In the genomic region with DNA sequence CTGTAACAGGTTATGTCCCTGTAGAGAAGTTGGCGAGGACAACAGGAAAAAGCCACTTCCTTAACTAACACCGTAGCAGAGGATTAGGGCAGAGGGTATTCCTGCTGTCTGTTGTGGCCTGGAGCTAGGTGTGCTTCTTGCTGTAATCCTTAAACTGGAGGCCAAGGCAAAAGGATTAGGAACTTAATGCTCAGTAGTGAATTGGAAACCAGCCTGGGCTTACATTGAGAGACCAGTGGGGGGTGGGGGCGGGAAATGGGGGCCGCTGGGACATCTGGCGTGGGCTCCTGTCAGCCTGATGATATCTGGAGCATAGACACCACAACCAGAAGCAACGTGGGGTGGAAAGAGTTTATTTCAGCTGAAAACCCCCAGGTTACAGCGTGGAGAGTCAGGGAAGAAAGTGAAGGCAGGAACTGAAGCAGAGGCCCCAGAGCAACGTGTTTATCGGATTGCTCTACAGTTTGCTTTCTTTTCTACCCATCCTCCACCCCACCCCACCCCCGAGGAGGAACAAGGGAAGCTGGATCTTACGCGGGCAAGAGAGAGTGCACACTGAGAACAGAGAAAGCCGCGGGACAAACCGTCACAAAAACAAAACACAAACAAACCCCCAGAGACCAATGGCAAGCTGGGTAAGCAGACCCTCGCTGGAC, we compare ENCODE assay signal across 8 mouse cellular contexts. TPM values are rescaled to one million over a fixed set of nuclear protein-coding genes. Genes with fewer than 3 reads are reported as not detected.
DNase-seq lines count a peak whose midpoint lies in the region; ATAC-seq and TF ChIP-seq lines count a peak whose summit lies in the region.

No protein-coding gene starts in this region.

- H3K4me2 ChIP-seq in limb, embryonic 12.5 days: peak overlapping the region; percentile 50
- H3K4me2 ChIP-seq in neural tube, embryonic 12.5 days (replicated peaks): peak overlapping the region; percentile 49

- no peaks in the 10 kb centered on the region; the same call in 1 of the 2 replicates for H3K9me3 ChIP-seq in erythroblast, embryonic 14.5 days (ENCODE audit: control insufficient read depth, low read length)
- H3K9me3 ChIP-seq in limb, embryonic 12.5 days: no peaks in the 10 kb centered on the region
- no peaks in the 10 kb centered on the region for H3K9me3 ChIP-seq in neural tube, embryonic 12.5 days

- H3K27me3 ChIP-seq in erythroblast, embryonic 14.5 days (ENCODE audit: control insufficient read depth): no peaks in the 10 kb centered on the region; the same call in none of the 2 replicates
- H3K27me3 ChIP-seq in limb, embryonic 12.5 days: no peaks in the 10 kb centered on the region
- H3K27me3 ChIP-seq in neural tube, embryonic 12.5 days (replicated peaks): no peaks in the 10 kb centered on the region

- WGBS in lung, adult 2 months: 5% methylated on average over 16 of the region's 16 CpGs
- WGBS in limb, embryonic 12.5 days: 8% methylated on average over 16 of the region's 16 CpGs
- WGBS in neural tube, embryonic 12.5 days: 14% methylated on average over 16 of the region's 16 CpGs

- H3K27ac ChIP-seq in limb, embryonic 12.5 days: 0 out of 2 replicates have a peak overlapping the region, but pooled peaks have one; percentile 45
- H3K27ac ChIP-seq in neural tube, embryonic 12.5 days: no peak overlapping the region

- ATAC-seq in limb, embryonic 12.5 days (ENCODE audit: insufficient number of reproducible peaks, insufficient read depth, low FRiP score, low TSS enrichment, low read depth): no peak
- ATAC-seq in neural tube, embryonic 12.5 days (ENCODE audit: low FRiP score, low read depth): no peak

- DNase-seq in lung, adult 2 months: no peak
- no peak for DNase-seq in lung, postnatal 10 days
- no peak for DNase-seq in urinary bladder, postnatal 4 days (ENCODE audit: low spot score in 2 of 2)
- DNase-seq in layer of hippocampus, adult 11-12 months (ENCODE audit: low spot score): no peak
- DNase-seq in ovary, postnatal 36 days (ENCODE audit: low spot score): no peak

- peaks cover 7% of the 10 kb centered on the region for H3K4me1 ChIP-seq in lung, adult 2 months (ENCODE audit: control insufficient read depth, insufficient read depth, low read length)
- peaks cover 34% of the 10 kb centered on the region for H3K4me1 ChIP-seq in erythroblast, embryonic 14.5 days (ENCODE audit: control insufficient read depth)
- peaks cover 12% of the 10 kb centered on the region; the same call in 1 of the 2 replicates for H3K4me1 ChIP-seq in limb, embryonic 12.5 days (replicated peaks)
- peaks cover 9% of the 10 kb centered on the region for H3K4me1 ChIP-seq in neural tube, embryonic 12.5 days

- no peaks in the 10 kb centered on the region for H3K36me3 ChIP-seq in erythroblast, embryonic 14.5 days (ENCODE audit: control insufficient read depth)
- no peaks in the 10 kb centered on the region for H3K36me3 ChIP-seq in limb, embryonic 12.5 days
- H3K36me3 ChIP-seq in neural tube, embryonic 12.5 days: no peaks in the 10 kb centered on the region

- TF ChIP-seq CTCF in lung, adult 2 months (IDR thresholded peaks at IDR 0.05; ENCODE audit: insufficient read depth, low read length): no peak

- peak overlapping the region; percentile 40 for H3K4me3 ChIP-seq in lung, adult 2 months (replicated peaks; ENCODE audit: extremely low read depth, low read depth, low read length)
- peak overlapping the region; percentile 54 for H3K4me3 ChIP-seq in erythroblast, embryonic 14.5 days (replicated peaks)
- H3K4me3 ChIP-seq in limb, embryonic 12.5 days (replicated peaks): peak overlapping the region; percentile 27
- H3K4me3 ChIP-seq in neural tube, embryonic 12.5 days: 0 out of 2 replicates have a peak overlapping the region, but pooled peaks have one; percentile 9

- H3K9ac ChIP-seq in limb, embryonic 12.5 days (replicated peaks): peak overlapping the region; percentile 55
- H3K9ac ChIP-seq in neural tube, embryonic 12.5 days: 0 out of 2 replicates have a peak overlapping the region, but pooled peaks have one; percentile 8

- no peak for TF ChIP-seq POLR2A in lung, adult 2 months (IDR thresholded peaks at IDR 0.05; ENCODE audit: borderline replicate concordance, extremely low read depth, low read depth, low read length)

RNA-seq across cellular contexts. Expression of gene Slc25a10, which starts 18.9 kb away (rescaled TPM):
- 157 and 174 TPM in 2 replicates for polyA plus RNA-seq in lung, adult 2 months (2012; rRNA removed)
- 5.5 and 6.6 TPM in 2 replicates for polyA plus RNA-seq in erythroblast, embryonic 14.5 days (2012)
- 54.6 and 59.8 TPM in 2 replicates for polyA plus RNA-seq in limb, embryonic 12.5 days (2016; fragmentation: Nextera tagmentation; extraction: Ambion mirVana)
- 37.9 TPM in 2 replicates for polyA plus RNA-seq in neural tube, embryonic 12.5 days (2016; fragmentation: Nextera tagmentation; extraction: Ambion mirVana)

RNA-seq across cellular contexts. Expression of gene Gcgr, which starts 20.0 kb away (rescaled TPM):
- 0.86 and 1.0 TPM in 2 replicates for polyA plus RNA-seq in lung, adult 2 months (2012; rRNA removed)
- polyA plus RNA-seq in erythroblast, embryonic 14.5 days (2012): 0.03 TPM in 1 of 2 replicates, not detected in the other
- 3.8 and 4.0 TPM in 2 replicates for polyA plus RNA-seq in limb, embryonic 12.5 days (2016; fragmentation: Nextera tagmentation; extraction: Ambion mirVana)
- 0.13 and 0.22 TPM in 2 replicates for polyA plus RNA-seq in neural tube, embryonic 12.5 days (2016; fragmentation: Nextera tagmentation; extraction: Ambion mirVana)

RNA-seq across cellular contexts. Expression of gene Mrpl12, which starts 26.1 kb away (rescaled TPM):
- 48.0 and 51.4 TPM in 2 replicates for polyA plus RNA-seq in lung, adult 2 months (2012; rRNA removed)
- polyA plus RNA-seq in erythroblast, embryonic 14.5 days (2012): 14.6 and 16.8 TPM in 2 replicates
- polyA plus RNA-seq in limb, embryonic 12.5 days (2016; fragmentation: Nextera tagmentation; extraction: Ambion mirVana): 135 and 139 TPM in 2 replicates
- polyA plus RNA-seq in neural tube, embryonic 12.5 days (2016; fragmentation: Nextera tagmentation; extraction: Ambion mirVana): 116 and 117 TPM in 2 replicates

RNA-seq across cellular contexts. Expression of gene Mcrip1, which starts 39.0 kb away (rescaled TPM):
- 133 and 168 TPM in 2 replicates for polyA plus RNA-seq in lung, adult 2 months (2012; rRNA removed)
- 4.1 and 5.7 TPM in 2 replicates for polyA plus RNA-seq in erythroblast, embryonic 14.5 days (2012)
- 221 and 229 TPM in 2 replicates for polyA plus RNA-seq in limb, embryonic 12.5 days (2016; fragmentation: Nextera tagmentation; extraction: Ambion mirVana)
- polyA plus RNA-seq in neural tube, embryonic 12.5 days (2016; fragmentation: Nextera tagmentation; extraction: Ambion mirVana): 234 and 239 TPM in 2 replicates

RNA-seq across cellular contexts. Expression of gene Ppp1r27, which starts 40.4 kb away (rescaled TPM):
- polyA plus RNA-seq in lung, adult 2 months (2012; rRNA removed): 3.3 TPM in 1 of 2 replicates, not detected in the other
- 0.05 TPM in 1 of 2 replicates, not detected in the other for polyA plus RNA-seq in erythroblast, embryonic 14.5 days (2012)
- polyA plus RNA-seq in limb, embryonic 12.5 days (2016; fragmentation: Nextera tagmentation; extraction: Ambion mirVana): not detected in 2 replicates
- not detected in 2 replicates for polyA plus RNA-seq in neural tube, embryonic 12.5 days (2016; fragmentation: Nextera tagmentation; extraction: Ambion mirVana)
